Mouse (Mus musculus) mesoderm, embryonic 11.5 days (tissue): ENCODE data around the gene Gon7.

ENCODE experiments used
- DNase-seq: peaks from one replicate; pipeline ENCODE4 v3.0.0-alpha.2; 2012; ENCODE audit warnings: low read depth, low spot score

The Gon7 gene

DNA sequence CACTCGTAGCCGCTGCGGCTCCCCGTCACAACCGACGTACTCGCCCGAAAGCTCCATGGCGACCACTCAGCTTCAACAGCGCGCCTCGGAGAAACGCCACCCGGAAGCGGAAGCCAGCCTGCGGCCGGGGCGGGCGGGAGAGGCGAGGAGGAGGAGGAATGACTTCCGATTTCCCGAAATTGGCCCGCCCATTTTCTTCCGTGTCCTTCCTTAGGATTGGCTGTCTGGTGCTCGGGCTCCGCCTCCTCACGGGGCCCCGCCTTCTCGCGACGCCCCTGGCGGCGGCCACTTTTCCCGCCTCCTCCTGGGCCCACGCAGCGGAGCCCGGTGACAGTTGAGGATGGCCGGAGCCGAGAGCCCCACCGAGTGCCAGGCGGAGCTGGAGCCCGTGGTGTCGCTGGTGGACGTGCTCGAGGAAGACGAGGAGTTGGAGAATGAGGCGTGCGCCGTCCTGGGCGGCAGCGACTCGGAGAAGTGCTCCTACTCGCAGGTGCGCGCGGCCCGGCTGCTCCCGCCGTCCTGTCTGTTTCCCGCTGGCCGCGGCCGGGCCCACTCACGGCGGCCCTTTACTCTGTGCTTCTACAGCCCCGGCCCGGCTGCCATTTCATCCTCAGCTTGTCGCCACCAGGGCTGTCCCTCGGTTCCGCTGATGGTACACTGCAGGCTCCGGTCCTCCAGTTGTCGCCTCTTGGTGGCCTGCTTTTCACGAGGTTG is at the start of gene Gon7, which contains the start of the genes Gm28051 and Ubr7:
Gene Gon7 (minus strand): TSS at position 115 of the 714 bp plus-strand sequence.
Gene Gm28051 (minus strand): TSS at position 77 of the 714 bp plus-strand sequence.
Gene Ubr7 (plus strand): TSS at position 279 of the 714 bp plus-strand sequence.
- peak; percentile 98 for DNase-seq

DNA sequence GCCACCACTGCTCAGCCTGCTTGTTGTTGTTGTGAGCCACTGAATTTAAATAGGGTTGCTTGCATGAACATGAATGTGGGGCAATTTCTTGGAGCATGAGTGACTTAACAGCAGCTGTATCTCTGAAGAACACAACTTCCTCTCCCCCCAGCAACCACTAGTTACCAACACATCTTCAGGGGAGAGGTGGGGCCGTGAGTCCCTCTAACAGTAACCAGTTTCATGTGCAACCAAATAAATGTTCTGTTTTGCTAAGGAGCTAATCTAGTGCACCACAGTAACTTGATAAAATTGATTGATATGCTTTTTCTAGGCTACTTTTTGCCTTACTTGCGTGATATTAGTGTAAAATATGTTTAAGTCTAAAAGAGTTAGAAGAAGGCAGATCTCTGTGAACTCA is 41.9 kb upstream of the Gon7 start:
- DNase-seq: no peak

DNA sequence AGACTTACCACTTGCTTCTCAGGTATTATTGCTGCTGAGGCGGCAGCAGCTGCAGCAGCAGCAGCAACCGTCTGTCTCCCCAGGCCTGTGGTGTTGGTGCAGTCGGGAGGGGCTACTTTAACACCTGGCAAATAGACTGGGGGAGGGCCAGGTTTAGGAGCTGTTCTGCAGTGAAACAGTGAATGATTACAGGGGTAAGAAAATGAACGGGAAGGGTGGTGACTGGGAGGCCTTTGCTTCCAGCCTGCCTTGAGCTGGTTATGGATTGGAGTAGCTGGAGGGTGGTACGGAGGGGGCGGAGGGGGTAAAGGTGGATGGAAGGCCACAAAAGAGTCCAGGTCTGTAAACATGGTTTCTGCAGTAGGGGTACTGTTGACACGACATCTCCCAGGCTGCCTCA is 30.3 kb upstream of the Gon7 start:
- DNase-seq: no peak

DNA sequence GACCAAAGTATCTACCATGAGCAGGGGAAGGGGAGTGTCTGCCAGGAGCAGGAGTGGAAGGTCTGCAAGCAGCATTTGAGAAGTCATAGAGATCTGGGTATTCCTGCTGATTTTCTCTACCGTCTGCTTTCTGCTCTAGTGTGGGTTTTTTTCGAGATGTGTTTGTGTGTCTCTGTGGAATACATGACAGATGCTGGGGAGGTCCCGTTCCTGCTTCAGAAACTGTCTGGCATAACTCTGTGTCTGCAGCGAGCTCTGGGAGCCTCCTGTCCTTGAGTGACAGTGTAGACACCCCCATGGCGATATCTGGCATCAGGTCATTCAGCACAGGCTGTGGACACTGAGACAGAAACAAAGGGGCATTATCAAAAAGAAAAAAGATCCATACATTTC is 28.0 kb upstream of the Gon7 start:
- DNase-seq: no peak

DNA sequence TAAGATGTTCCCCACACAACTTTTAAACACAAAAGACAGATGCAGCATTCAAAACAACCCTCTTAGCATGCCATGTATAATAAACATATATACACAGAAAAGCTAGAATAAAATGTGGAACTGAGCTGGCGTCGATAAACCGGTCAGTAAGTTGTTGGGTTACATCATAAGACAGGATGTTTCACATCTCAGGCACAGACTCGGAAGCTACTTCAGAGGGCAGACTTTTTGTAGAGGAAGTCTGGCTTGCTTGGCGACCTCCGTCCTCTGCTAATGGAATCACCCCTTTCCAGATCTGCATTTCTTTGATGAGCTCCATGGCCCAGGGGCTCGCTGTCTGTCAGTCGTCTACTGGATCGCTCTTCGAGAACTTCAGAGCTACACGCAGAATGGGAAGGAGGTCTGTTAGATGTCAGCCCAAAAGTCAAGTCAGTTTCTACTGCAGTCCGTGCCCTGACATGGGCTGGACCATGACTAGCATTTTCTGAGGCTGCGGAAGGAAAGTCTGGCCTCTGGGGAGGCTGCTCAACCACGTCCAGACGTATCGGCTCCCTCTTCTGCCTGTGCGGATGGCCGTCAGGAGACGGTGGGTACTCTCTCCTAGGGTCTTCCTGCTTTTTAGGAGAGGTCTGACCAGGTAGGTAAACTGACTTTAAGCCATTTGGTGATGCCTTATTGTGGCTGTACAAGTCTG is 27.4 kb upstream of the Gon7 start:
- no peak for DNase-seq

DNA sequence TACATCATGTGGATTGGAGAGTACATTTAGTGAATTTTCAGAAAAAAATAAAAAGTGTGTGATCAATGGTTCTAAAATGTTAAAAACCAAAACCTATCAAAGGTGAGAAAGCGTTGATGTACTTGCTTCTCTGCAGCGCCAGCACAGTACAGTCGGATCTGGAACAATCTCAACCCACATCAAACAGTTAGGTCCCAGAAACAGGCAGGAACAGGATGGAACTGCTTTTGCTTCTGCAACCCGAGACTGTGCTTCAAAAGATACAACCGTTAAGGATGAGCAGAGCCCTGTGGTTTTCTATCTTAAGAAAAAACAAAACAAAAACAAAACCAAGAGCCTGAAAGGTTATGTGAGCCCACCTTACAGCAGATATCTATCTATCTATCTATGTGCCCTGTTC is 25.2 kb upstream of the Gon7 start:
- DNase-seq: no peak

DNA sequence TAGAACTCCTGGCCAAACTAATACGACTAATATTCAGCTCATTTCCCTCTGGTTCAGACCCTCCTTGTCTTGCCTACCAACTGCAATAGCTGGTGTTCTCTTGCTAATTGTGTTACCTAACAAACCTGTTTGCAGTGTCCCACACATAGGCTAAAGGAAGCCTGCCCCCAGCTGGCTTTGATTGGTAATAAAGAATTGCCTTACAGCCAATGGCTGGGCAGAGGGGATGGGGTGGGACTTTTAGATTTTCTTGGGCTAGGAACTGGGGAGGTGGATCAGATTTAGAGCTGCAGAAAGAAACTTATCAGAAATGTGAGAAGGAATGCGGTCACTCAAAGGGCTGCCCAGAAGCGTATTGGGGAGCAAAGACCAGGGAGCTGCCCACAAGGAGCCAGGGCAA is 21.8 kb upstream of the Gon7 start:
- no peak for DNase-seq

DNA sequence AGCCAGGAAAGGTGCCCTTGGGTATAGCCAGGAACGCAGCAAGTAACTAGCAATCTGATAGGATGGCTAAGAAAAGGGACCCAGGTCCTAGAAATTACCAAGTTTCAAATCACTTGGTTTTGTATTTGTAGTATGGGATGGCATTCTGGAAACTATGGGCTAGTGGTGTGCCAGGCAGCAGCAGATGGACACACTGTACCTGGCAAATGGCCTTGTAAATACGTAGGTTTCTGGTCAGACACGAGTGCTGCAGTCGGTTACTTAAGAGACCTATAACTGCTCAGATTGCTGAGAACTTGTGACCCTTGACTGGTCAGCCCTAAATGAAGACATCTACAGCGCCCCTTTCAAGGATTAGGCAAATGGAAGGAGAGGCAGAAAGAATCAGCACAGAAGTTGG is 20.5 kb upstream of the Gon7 start:
- DNase-seq: no peak

DNA sequence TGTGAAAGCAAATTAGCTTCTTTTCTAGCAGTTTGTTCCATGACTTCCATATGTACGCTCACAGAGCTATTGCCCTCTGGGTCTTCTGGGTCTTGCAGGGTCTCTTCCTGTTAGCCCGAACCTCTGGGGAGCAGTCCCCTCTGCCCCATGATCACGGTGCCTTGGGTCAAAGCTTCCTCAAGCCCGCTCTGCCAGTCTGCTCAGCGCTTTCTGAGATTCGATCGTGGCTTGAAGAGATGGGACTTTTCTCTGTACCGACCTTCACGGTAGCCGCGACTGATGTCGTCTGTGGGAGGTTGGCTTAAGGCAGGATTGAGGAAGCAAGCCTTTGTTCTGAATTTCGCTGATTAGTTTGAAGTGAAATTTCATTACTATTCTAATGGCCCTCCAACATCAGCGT is 18.4 kb upstream of the Gon7 start:
- DNase-seq: no peak

DNA sequence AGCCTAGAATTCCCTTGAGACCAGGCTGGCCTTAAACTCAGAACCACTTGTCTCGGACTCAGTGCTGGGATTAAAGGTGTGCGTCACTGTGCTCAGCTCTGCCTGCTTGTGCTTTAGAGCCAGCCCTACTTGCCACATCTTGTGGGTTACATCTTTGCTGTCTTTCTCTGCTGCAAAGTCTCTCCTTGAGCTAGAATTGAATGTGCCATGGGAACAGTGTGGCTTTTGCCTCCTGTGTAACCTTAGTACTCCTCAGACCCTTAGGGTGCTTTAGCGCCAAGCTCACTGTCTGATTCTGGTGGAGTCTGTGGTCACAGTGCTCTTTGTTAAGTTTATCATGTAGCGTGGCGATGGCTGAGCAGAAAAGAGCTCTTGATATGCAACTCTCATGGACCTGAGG is 15.1 kb upstream of the Gon7 start:
- no peak for DNase-seq

DNA sequence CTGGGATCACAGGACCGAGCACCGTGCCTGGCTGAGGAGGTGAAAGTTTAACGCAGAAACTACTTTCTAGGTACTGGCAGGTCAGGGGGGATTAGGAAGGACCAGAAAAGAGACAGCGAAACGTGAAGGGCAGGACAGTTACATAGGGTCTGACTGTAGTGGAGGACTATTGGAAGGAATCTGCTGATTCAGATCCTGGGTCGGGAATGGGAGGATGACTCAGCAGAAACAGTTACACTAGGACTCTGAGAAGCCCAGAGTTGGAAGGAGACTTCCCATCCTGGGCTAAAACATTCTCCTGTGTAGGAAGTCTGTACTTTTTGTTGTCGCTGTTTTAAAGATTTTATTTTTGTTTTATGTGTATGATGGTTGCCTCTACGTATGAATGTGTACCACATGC is 14.0 kb upstream of the Gon7 start:
- no peak for DNase-seq

DNA sequence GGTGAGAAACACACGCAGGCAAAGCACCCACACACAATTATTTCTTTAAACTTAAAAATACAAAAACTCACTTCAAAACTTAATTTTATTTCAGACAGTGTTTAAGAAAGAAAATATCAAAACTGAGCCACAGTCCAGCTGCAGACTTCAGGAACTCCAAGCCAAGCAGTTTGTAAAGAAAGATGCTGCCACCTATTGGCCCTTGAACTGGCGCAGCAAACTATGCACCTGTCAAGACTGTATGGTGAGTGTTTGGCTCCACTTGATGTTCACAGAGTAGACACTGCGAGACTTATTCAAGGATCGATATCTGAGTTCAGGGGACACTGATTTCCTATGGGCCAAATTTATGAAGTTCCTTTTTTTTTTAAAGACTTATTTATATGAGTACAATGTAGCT is 11.4 kb upstream of the Gon7 start:
- DNase-seq: no peak

DNA sequence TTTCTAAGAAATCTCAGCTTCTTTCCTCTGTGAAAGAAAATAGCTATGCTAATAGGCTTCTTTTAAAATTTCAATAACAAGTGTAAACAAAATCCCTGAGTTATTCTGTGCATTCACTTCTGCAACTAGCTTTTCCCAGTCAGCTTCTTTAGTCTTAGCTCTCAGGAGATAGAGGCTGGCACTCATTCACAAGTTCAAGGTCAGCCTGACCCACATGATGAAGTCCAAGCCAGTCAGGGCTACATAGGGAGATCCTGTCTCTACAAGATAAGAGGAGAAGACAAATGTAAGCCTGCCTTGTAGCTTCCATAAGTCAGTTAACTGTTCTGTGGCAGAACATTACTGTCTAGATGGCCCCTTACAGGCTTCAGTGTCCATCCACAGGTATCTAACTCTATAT is 6.1 kb upstream of the Gon7 start:
- DNase-seq: no peak

DNA sequence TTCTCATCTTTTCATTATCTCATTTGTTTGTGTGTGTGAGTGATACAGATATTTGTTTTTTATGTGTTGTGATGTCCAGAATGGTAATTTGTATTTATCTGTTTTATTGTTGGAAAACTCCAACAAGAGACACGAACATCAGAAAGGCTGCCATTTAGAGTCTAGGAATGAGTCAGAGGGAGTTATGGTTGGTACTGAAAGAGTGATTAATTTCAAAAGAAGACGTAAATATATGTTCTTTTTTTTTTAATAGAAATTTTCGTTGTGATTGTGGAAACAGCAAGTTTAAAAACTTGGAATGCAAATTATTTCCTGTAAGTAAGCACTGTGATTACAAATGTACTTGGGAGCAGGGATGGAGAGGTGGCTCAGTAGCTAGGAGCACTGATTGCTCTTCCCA is 4.1 kb upstream of the Gon7 start:
- no peak for DNase-seq

DNA sequence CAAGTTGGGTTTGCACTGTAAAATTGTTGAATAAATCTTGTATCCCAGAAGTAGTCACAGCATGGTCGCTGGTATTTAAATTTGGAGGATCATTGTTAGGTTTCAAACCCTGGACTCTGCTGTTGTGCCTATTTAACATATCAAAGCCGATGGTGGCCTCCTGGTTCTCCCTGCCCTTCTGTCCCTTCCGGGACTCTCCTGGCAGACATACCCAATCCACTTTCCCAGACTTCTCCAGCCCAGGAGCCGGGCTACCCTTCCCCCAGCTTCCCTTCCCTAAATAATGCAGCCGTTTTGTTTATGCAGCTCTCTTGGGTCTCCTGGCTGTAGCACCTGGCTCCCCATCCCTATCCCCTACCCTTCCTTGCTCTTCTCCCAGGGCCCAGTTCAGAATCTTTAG is 1.3 kb upstream of the Gon7 start:
- DNase-seq: no peak

DNA sequence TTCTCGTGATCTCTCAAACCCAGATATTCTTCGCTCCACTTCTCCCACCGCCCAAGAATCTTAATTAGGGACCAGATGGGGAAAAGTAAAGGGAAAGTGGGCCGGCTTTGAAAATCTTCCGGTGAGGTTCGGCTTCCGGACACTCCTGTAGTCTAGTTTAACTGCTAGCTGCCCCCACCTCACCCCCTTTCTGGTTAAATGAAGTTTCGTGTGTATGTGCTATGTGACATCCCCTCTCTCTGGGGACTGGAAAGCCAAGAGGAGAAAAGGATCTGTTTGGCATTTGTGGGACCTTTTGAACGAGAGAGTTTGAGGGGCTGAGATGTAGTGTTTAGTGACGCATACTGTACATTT is 777 bp upstream of the Gon7 start, which contains the start of gene Gm20604:
Gene Gm20604 (minus strand): TSS at position 270 of the 354 bp plus-strand sequence.
- no peak for DNase-seq

DNA sequence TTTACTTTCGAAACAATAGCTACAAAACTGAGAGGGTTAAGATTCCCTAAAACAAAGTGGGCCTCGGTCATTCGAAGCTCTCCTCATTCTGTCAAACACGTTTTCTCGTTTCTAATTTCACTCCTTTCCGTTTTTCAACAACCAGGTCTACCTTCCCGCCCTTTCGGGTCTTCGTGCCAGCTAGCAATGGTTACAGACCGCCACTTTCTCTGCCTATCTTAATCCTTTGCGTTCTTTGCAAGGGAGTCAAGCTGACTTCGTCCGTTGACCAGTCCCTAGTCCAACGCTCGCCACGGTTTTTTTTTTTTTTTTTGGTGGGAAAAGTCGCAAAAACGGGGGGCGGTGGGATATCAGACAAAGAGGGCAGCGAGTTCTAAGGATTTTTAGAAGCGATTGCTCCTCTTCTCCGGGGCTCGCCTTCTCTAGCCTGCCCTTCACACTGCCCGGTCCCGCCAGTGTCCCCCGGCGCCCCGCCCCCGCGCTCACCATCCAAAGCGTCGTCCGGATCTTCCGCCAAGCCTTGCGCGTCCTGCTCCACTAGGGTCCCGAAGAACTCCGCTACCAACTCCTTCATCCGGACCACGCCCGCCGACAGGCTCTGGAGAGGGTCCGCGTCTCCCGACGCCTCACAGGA is 431 bp downstream of the Gon7 start:
- no peak for DNase-seq

DNA sequence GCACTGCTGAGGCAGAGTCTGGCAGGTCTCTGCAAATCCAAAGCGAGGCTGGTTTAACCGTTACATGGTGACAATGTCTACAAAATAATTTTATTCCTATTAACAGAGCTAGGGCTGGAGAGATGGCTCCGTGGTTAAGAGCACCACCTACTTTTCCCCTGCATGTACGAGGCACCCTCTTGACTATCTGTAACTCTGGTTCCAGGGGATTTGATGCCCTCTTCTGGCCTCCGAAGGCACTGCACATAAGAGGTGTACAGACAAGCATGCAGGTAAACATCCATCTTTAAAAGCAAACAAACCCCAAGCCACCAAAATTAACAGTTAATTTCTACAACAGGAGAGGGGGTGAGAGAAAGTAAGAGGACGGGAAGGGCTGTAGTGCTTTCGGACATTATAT is 1.3 kb downstream of the Gon7 start:
- DNase-seq: no peak

DNA sequence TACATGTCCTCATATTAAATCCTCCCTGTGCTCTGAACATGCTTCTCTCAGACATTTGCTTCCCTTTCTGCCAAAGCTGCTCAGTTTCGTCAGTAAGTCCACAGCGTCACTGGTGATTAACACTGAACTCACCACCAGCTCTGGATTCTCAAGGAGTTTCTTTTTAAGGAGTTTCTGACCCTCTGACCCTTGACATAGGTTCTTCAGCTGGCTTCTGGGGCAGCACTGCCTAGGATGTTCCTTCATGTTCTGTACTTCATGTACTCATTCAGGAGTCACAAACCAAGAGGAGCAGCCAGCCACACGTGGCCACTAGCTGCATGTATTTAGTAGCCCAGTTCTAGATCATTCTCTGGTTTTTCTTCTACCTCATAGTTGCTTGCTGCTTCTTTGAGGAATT is 9.3 kb downstream of the Gon7 start:
- DNase-seq: no peak

DNA sequence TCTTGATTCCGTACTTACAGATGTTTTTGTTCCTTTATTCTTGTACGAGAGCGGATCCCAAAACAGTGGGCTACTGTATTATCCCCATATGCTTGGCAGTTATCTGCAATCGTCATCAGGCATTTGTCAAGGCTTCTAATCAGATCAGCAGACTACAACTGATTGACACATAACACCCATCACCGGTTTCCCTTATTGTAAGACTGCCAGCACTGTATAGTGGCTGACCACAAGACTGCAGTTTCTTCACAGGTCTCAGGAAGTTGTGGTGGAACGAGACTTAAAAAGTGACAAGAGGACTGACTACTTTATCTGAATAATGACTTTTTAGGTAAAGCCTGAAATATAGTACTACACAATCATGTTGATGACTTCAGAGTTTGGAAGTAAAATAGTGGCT is 12.8 kb downstream of the Gon7 start:
- DNase-seq: no peak

DNA sequence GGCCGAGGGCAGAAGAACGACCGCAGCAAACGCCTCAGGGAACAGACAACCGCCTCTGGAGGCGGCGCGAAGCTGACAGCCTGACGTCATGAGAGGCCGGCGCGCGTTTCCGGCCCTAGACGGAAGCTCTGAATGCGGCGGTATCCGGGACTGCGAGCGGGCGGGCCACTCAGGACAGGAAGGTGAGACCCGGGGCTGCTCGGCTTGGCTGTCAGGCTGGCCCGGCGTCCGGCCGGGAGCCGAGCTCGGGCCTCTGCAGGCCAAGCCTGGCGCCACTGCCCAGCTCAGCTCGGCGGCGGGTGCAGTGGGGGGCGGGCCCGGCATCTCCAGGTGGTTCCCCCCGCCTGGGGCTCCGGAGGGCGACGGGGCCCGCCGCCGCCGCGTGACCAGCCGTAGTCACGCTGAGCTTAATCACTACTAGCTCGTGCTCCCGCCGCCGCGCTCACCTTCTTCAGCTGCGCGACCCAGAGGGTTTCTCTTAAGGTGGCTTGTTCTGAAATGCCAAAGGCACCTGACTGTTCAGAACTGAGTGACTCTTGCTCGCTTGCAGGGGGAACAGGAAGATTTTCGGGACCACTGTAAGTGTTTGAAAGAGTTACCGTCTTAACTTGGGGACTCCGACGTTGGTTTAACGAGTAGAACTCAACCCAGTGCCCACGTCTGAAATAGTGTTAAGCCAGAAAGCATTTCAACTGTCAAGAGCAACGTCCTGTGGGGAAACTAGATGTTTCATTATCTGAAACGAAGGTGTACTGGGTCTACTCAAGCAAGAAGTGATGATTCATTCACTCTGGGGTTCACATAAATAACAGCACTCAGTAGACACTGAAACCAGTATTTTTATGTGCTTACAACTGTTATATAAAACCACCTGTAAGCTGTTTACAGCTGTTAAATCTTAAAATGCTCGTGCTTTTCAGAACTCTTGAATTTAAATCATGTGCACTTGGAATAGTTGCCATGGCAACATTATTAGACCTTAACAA is 13.7 kb downstream of the Gon7 start, which contains the start of the genes Moap1 and Tmem251:
Gene Moap1 (minus strand): TSS at position 73 of the 986 bp plus-strand sequence.
Gene Tmem251 (plus strand): TSS at position 174 of the 986 bp plus-strand sequence.
- DNase-seq: peak; percentile 91
